Mouse (Mus musculus) olfactory bulb, adult 2 months (tissue): ENCODE measurements at regions not wholly inside any gene's neighbourhood (a gene's known extent, or its start where the extent isn't known, plus 50 kb on each side); places are given as distances from the start of the nearest gene placed in this dataset.

Experiments
- CTCF ChIP-seq: fragments of 200-500 bp; IDR thresholded peaks from 2 replicates; pipeline ENCODE4 v1.5.1; 2012; ENCODE audit warnings: low read depth, mild to moderate bottlenecking, low read length, moderate library complexity; ENCODE audit not compliant: insufficient read depth
- POLR2A ChIP-seq: fragments of 200-500 bp; IDR thresholded peaks from 2 replicates; pipeline ENCODE4 v1.6.1; 2012; ENCODE audit warnings: mild to moderate bottlenecking, low read depth, low read length, moderate library complexity; ENCODE audit not compliant: insufficient read depth

- TF ChIP-seq CTCF, result no peak
- no peak for TF ChIP-seq POLR2A
Observed at GRCm38 (mm10) chr13:44469675-44470074, 259.6 kb upstream of the Jarid2 start.
